Mouse (Mus musculus) E14TG2a.4 (cell line): ENCODE results near the gene Ets2.

Experiments used
- CTCF ChIP-seq: conservative IDR thresholded peaks from 2 replicates; pipeline ENCODE4 v1.5.1; 2014; ENCODE audit warnings: low read length
- NANOG ChIP-seq: IDR thresholded peaks from 2 replicates; pipeline ENCODE4 v1.6.1; 2014; ENCODE audit warnings: borderline replicate concordance, low read length, mixed read lengths

GRCm38 (mm10) chr16:95724251-95724650 lies 22.4 kb downstream of the Ets2 start:
- no peak for TF ChIP-seq CTCF
- TF ChIP-seq NANOG, result no peak
